Mouse (Mus musculus) adrenal gland (tissue): Measurements from ENCODE around the gene Krtap4-7.
"Not testable (repeated sequence)": the region's sequence is repeated elsewhere in the genome, so short reads cannot be mapped to it uniquely, and the experiment has no call there.

Experiments
- intact Hi-C: fragments of 180-260 bp; cut with DNase I; formaldehyde crosslinking; loops from one replicate; pipeline ENCODE4 v1.15.1; 2025

The Krtap4-7 gene

DNA sequence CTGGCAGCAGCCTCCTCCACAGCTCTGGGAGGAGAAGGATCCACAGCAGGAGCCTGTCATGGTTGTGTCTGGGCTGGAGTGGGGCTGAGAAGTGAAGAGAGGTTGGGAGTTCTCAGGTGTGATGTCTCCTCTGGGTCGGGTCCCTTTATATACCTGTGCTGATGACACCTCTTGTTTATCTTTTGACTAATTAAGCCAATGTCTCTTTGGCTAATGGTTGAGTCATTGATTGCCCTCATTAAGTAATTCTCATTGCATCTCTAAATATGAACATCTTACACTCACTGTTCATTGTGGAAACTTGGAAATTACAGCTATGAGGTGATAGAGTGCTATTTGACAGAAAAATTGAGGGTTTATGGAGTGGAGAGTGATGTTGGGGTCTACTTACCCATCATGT, 40.7 kb downstream of the Krtap4-7 start, which contains the start of gene Gm11938:
TSS of gene Gm11938 (minus strand) at position 101 of the 400 bp plus-strand sequence.
- intact Hi-C loops, result not testable (repeated sequence)

DNA sequence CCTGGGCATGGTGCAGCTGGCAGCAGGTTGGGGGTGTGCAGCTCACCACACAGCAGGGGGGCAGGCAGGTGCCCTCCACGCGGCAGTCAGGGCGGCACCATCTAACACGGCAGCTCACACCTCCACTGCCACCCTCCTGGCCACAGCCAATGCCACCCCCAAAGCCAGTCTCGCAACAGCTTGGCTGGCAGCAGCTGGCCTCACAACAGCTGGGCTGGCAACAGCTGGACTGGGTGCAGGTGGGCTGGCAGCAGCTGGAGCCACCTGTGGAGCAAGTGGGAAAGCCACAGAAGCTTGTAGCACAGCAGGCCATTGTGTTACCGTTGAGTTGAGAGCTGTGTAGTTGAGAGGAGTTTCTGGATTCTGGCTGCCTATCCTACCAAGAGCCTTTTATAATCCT, 46.1 kb downstream of the Krtap4-7 start, which contains the start of gene Krtap9-3:
TSS of gene Krtap9-3 (minus strand) at position 364 of the 400 bp plus-strand sequence.
- intact Hi-C loops, result not testable (repeated sequence)
